Mouse (Mus musculus): Measurements from ENCODE around the gene Map3k14. TPM values are rescaled to one million over a fixed set of nuclear protein-coding genes. Genes with fewer than 3 reads are reported as not detected.

Map3k14 gene
- polyA plus RNA-seq, 1 experiment, result 12.7 TPM

DNA sequence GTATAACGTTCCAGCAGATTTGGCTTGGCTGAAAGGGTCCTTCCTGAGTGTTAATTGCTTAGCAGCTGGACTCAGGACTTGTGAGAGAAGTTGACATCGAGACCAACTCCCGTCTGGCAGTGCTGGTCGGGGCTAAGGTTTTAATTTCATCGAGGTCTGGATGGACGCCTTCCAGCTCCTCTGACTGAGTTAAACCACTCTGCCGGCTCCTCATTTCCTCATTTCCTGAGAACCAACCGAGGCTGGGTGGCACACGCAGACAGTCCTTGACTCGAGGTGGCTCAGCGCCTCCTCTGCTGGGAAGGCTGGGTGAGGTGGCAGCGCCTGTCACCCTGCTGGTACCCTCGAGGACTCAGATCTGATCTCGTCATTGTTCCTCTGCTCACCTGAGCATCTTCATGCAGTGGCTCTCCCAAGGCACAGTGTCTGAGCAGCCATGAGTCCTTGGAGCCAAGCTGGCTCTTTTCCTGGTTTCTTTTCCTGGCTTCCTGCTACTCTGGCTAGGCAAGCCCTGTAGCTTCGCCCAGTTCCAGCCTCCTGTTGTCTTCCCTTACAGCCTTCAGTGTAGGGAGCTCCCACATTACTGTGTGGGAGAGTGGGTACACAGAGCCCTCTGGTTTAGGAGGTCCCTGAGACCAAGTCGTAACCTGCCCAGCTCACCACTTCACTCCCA, 21.2 kb upstream of the Map3k14 start:
- Histone ChIP-seq H3K27me3 (ENCODE audit: control insufficient read depth, insufficient read depth, low read length) (no peaks in the 10 kb centered on the region), H3K36me3 (ENCODE audit: control insufficient read depth, insufficient read depth, low read length) (no peaks in the 10 kb centered on the region), H3K27ac (ENCODE audit: insufficient read depth, low read depth, low read length) (no peak overlapping the region), H3K4me1 (ENCODE audit: control insufficient read depth, insufficient read depth, insufficient read length, low read length) (peaks cover 3% of the 10 kb centered on the region; the same call in 1 of the 2 replicates), H3K4me3 (ENCODE audit: low read depth, low read length) (no peak overlapping the region)
- WGBS, result 65% methylated on average over 16 of the region's 16 CpGs
- TF ChIP-seq POLR2A (IDR thresholded peaks at IDR 0.05; ENCODE audit: low read depth, low read length), result no peak
- TF ChIP-seq CTCF (IDR thresholded peaks at IDR 0.05; ENCODE audit: extremely low read depth, insufficient read length, insufficient replicate concordance, low read depth, low read length), result no peak

- Histone ChIP-seq H3K27me3 (ENCODE audit: control insufficient read depth, insufficient read depth, low read length) (no peaks in the 10 kb centered on the region), H3K4me1 (ENCODE audit: control insufficient read depth, insufficient read depth, insufficient read length, low read length) (peaks cover 3% of the 10 kb centered on the region; the same call in 1 of the 2 replicates), H3K4me3 (ENCODE audit: low read depth, low read length) (no peak overlapping the region), H3K27ac (ENCODE audit: insufficient read depth, low read depth, low read length) (no peak overlapping the region), H3K36me3 (ENCODE audit: control insufficient read depth, insufficient read depth, low read length) (no peaks in the 10 kb centered on the region)
- TF ChIP-seq CTCF (IDR thresholded peaks at IDR 0.05; ENCODE audit: extremely low read depth, insufficient read length, insufficient replicate concordance, low read depth, low read length) (no peak), POLR2A (IDR thresholded peaks at IDR 0.05; ENCODE audit: low read depth, low read length) (no peak)
- WGBS, result 97% methylated on average over 5 of the region's 5 CpGs
These were observed 19.6 kb upstream of the Map3k14 start for GRCm38 (mm10) chr11:103286910-103287309.

DNA sequence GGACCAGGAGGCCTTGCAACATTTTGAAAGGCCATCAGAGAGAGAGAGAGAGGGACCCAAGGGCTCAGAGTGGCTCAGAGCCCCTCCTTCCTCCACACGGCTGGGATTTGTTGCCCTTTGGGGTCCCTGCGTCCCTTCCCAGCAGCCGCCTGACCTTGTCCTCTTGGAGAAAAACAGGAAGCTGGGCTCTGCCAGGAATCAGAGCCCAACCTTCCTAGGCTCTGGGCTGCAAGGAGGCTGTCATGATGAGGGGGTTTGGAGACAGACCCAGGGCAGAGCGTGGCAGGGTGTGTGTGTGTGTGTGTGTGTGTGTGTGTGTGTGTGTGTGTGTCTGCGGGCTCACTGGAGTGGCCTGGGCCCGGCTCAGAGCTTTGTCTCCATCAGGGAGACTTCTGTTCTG, 18.7 kb upstream of the Map3k14 start:
- TF ChIP-seq CTCF (IDR thresholded peaks at IDR 0.05; ENCODE audit: extremely low read depth, insufficient read length, insufficient replicate concordance, low read depth, low read length) (no peak), POLR2A (IDR thresholded peaks at IDR 0.05; ENCODE audit: low read depth, low read length) (no peak)
- Histone ChIP-seq H3K27ac (ENCODE audit: insufficient read depth, low read depth, low read length) (0 out of 2 replicates have a peak overlapping the region, but pooled peaks have one; percentile 14), H3K4me3 (ENCODE audit: low read depth, low read length) (no peak overlapping the region), H3K36me3 (ENCODE audit: control insufficient read depth, insufficient read depth, low read length) (no peaks in the 10 kb centered on the region), H3K27me3 (ENCODE audit: control insufficient read depth, insufficient read depth, low read length) (no peaks in the 10 kb centered on the region), H3K4me1 (ENCODE audit: control insufficient read depth, insufficient read depth, insufficient read length, low read length) (peaks cover 3% of the 10 kb centered on the region; the same call in 1 of the 2 replicates)
- 60% methylated on average over 6 of the region's 6 CpGs for WGBS

GRCm38 (mm10) chr11:103285276-103285675, 18.0 kb upstream of the Map3k14 start:
- no peak overlapping the region for H3K27ac ChIP-seq (ENCODE audit: insufficient read depth, low read depth, low read length)
- peaks cover 3% of the 10 kb centered on the region; the same call in 1 of the 2 replicates for H3K4me1 ChIP-seq (ENCODE audit: control insufficient read depth, insufficient read depth, insufficient read length, low read length)
- 89% methylated on average over 10 of the region's 10 CpGs for WGBS
- H3K27me3 ChIP-seq (ENCODE audit: control insufficient read depth, insufficient read depth, low read length), result no peaks in the 10 kb centered on the region
- no peak overlapping the region for H3K4me3 ChIP-seq (ENCODE audit: low read depth, low read length)
- H3K36me3 ChIP-seq (ENCODE audit: control insufficient read depth, insufficient read depth, low read length), result no peaks in the 10 kb centered on the region
- TF ChIP-seq POLR2A (IDR thresholded peaks at IDR 0.05; ENCODE audit: low read depth, low read length) (no peak), CTCF (IDR thresholded peaks at IDR 0.05; ENCODE audit: extremely low read depth, insufficient read length, insufficient replicate concordance, low read depth, low read length) (no peak)

- 56% methylated on average over 7 of the region's 7 CpGs for WGBS
- no peaks in the 10 kb centered on the region for H3K36me3 ChIP-seq (ENCODE audit: control insufficient read depth, insufficient read depth, low read length)
- H3K4me3 ChIP-seq (ENCODE audit: low read depth, low read length), result no peak overlapping the region
- TF ChIP-seq POLR2A (IDR thresholded peaks at IDR 0.05; ENCODE audit: low read depth, low read length) (no peak), CTCF (IDR thresholded peaks at IDR 0.05; ENCODE audit: extremely low read depth, insufficient read length, insufficient replicate concordance, low read depth, low read length) (no peak)
- peaks cover 3% of the 10 kb centered on the region; the same call in 1 of the 2 replicates for H3K4me1 ChIP-seq (ENCODE audit: control insufficient read depth, insufficient read depth, insufficient read length, low read length)
- no peaks in the 10 kb centered on the region for H3K27me3 ChIP-seq (ENCODE audit: control insufficient read depth, insufficient read depth, low read length)
- H3K27ac ChIP-seq (ENCODE audit: insufficient read depth, low read depth, low read length), result no peak overlapping the region
These were observed 14.5 kb upstream of the Map3k14 start for GRCm38 (mm10) chr11:103281784-103282183.

DNA sequence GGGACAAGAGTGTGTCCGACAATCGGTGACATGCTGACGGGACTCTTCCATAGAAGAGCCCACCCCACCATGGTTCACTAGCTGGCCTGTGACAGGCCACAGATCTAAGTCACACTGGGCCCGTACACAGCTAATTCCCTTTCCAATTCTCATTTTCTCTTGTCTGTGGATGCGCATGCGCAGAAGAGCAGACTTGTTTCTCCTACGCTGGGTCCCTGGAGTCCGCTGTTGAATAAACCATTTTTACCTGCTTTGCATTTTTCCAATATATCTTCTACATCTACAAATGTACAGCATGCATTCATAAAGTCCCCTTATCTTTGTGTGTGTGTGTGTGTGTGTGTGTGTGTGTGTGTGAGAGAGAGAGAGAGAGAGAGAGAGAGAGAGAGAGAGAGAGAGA, 9.2 kb upstream of the Map3k14 start:
- WGBS, result 94% methylated on average over 8 of the region's 8 CpGs
- H3K4me1 ChIP-seq (ENCODE audit: control insufficient read depth, insufficient read depth, insufficient read length, low read length), result no peaks in the 10 kb centered on the region
- H3K36me3 ChIP-seq (ENCODE audit: control insufficient read depth, insufficient read depth, low read length), result no peaks in the 10 kb centered on the region
- TF ChIP-seq POLR2A (IDR thresholded peaks at IDR 0.05; ENCODE audit: low read depth, low read length) (no peak), CTCF (IDR thresholded peaks at IDR 0.05; ENCODE audit: extremely low read depth, insufficient read length, insufficient replicate concordance, low read depth, low read length) (no peak)
- H3K4me3 ChIP-seq (ENCODE audit: low read depth, low read length), result no peak overlapping the region
- H3K27me3 ChIP-seq (ENCODE audit: control insufficient read depth, insufficient read depth, low read length), result no peaks in the 10 kb centered on the region
- no peak overlapping the region for H3K27ac ChIP-seq (ENCODE audit: insufficient read depth, low read depth, low read length)

GRCm38 (mm10) chr11:103272888-103273287, 5.6 kb upstream of the Map3k14 start:
- Histone ChIP-seq H3K36me3 (ENCODE audit: control insufficient read depth, insufficient read depth, low read length) (no peaks in the 10 kb centered on the region), H3K27me3 (ENCODE audit: control insufficient read depth, insufficient read depth, low read length) (no peaks in the 10 kb centered on the region), H3K4me1 (ENCODE audit: control insufficient read depth, insufficient read depth, insufficient read length, low read length) (peaks cover under 1% of the 10 kb centered on the region; the same call in 1 of the 2 replicates), H3K4me3 (ENCODE audit: low read depth, low read length) (no peak overlapping the region), H3K27ac (ENCODE audit: insufficient read depth, low read depth, low read length) (no peak overlapping the region)
- WGBS, result 71% methylated on average over 3 of the region's 3 CpGs
- no peak for TF ChIP-seq CTCF (IDR thresholded peaks at IDR 0.05; ENCODE audit: extremely low read depth, insufficient read length, insufficient replicate concordance, low read depth, low read length)
- TF ChIP-seq POLR2A (IDR thresholded peaks at IDR 0.05; ENCODE audit: low read depth, low read length), result no peak

Measured in small intestine, adult 2 months (tissue).